Mouse (Mus musculus): ENCODE results near the gene 4930402H24Rik.

The 4930402H24Rik gene

DNA sequence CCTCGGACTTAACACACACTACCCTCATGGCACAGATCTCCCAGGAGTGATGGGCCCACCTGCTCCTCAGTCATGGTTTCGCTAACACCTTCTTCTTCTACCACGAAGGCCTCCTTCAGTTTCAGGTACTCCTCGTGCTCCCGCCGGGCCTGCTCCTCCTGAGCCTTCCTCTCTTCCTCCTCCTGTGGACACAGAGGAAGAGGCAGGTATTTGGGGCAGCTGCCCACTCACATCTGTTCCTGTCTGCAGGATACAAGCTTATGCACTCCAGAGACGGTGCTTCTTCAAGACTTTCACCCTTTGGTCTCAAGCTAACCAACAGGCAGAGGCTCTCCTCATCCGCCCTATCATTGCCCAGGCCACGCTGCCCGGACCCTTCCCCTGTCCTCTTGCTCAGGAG, 247.7 kb downstream of the 4930402H24Rik start:
- no peak for DNase-seq (ENCODE audit: low spot score)

DNA sequence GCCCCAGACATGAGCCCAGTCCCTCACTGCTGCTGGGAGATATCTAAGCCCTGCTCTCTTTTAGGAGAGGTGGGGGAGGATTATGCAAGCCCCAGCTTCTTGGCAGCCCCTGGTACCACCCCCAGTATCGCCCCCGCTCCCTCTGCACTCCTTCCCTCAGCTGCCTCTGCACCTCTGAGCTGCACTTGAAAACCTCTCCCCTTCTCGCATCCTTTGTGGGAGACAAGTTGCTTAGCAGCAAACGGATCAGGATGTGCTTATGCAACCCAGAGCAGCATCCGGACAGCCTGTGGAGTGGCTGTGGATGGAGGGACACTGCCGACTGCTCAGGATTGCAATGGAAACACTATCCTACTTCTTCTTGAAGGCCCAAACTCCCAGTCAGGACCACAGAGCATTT, 248.7 kb downstream of the 4930402H24Rik start:
- DNase-seq (ENCODE audit: low spot score) = no peak

- DNase-seq (ENCODE audit: low spot score) = no peak
These were observed 249.7 kb downstream of the 4930402H24Rik start for GRCm38 (mm10) chr2:130656536-130656935.
